Mouse (Mus musculus) stomach, embryonic 15.5 days (tissue): ENCODE results near the gene Taf5. TPM values are rescaled to one million over a fixed set of nuclear protein-coding genes. Genes with fewer than 3 reads are reported as not detected.

Experiments
- ATAC-seq: fragments of 200-750 bp; cut with Nextera tagmentation; 2 replicates; pipeline ENCODE4 v1.8.0; 2017; ENCODE audit warnings: low read depth, moderate number of reproducible peaks, moderate TSS enrichment; ENCODE audit not compliant: insufficient read depth, low FRiP score
- H3K27ac ChIP-seq: fragments of 300-500 bp; sonication (generic); 2 replicates; pipeline ENCODE4 v1.5.1; 2015; ENCODE audit warnings: mild to moderate bottlenecking, inconsistent platforms
- H3K27me3 ChIP-seq: fragments of 300-500 bp; sonication (generic); replicated peaks from 2 replicates; pipeline ENCODE4 v1.6.1; 2015; ENCODE audit warnings: inconsistent platforms
- H3K36me3 ChIP-seq: fragments of 300-500 bp; sonication (generic); 2 replicates; pipeline ENCODE4 v1.6.1; 2015; ENCODE audit warnings: inconsistent platforms
- H3K4me1 ChIP-seq: fragments of 300-500 bp; sonication (generic); 2 replicates; pipeline ENCODE4 v1.6.1; 2015; ENCODE audit warnings: inconsistent platforms
- H3K4me2 ChIP-seq: fragments of 300-500 bp; sonication (generic); 2 replicates; pipeline ENCODE4 v1.6.1; 2015; ENCODE audit warnings: mild to moderate bottlenecking, inconsistent platforms
- H3K4me3 ChIP-seq: fragments of 300-500 bp; sonication (generic); replicated peaks from 2 replicates; pipeline ENCODE4 v1.5.1; 2015; ENCODE audit warnings: inconsistent platforms
- H3K9ac ChIP-seq: fragments of 300-500 bp; sonication (generic); 2 replicates; pipeline ENCODE4 v1.6.1; 2015; ENCODE audit warnings: inconsistent platforms
- H3K9me3 ChIP-seq: fragments of 300-500 bp; sonication (generic); 2 replicates; pipeline ENCODE4 v1.6.1; 2016; ENCODE audit warnings: inconsistent platforms
- WGBS: fragments of 180-500 bp; shearing (Covaris S2); methylation state at CpG from one replicate; pipeline ENCODE4 v1.1.7; 2015; 5-methylcytosine and 5-hydroxymethylcytosine counted together
- polyA plus RNA-seq: library from polyadenylated mRNA; unstranded; fragments of >200 nt; fragmentation: Nextera tagmentation; extraction: Ambion mirVana; gene quantifications from 2 replicates; pipeline ENCODE4 v1.2.1, GENCODE M21; 2015

The Taf5 gene
- polyA plus RNA-seq, result 4.5 and 5.1 TPM in 2 replicates

DNA sequence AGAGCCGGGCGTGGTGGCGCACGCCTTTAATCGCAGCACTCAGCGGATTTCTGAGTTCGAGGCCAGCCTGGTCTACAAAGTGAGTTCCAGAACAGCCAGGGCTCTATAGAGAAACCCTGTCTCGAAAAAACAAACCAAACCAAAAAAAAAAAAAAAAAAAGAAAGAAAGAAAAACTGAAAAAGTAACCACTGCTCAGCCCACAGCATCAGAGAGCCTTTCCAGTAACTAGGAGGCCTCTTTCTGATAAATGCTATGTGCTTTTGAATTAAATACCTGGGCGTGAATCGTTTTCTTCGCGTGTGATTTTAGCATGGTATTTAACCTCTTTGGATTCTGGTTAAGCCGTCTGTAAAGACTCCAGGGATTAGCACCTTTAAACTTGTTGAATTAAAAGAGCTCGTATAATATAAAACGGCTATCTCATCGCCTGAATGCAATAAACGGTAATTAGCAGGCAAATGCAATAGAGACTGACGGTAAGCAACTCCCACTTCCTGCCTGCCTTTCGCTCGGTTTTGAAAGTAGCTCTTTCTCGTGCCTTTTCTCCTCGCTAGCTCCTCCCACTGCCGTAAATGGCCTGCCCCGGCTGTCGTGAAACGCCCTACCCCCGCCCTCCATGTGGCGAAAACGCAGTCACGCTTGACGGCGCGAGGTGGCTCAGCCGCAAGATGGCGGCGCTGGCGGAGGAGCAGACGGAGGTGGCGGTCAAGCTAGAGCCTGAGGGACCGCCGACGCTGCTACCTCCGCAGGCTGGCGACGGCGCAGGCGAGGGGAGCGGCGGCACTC lies at the start of gene Taf5:
Gene Taf5, plus strand, starts transcription at position 651 of the 787 bp plus-strand sequence.
- peak; percentile 74; the same call in 1 of the 2 replicates for ATAC-seq
- Histone ChIP-seq H3K4me2 (peak within 1 kb of the TSS; percentile 59), H3K4me1 (peaks cover 6% of the 10 kb centered on the region; the same call in 1 of the 2 replicates), H3K27me3 (no peaks in the 10 kb centered on the region), H3K9me3 (no peaks in the 10 kb centered on the region), H3K9ac (peak within 1 kb of the TSS; percentile 92), H3K27ac (peak within 1 kb of the TSS; percentile 87), H3K36me3 (peaks cover 2% of the 10 kb centered on the region; the same call in 1 of the 2 replicates), H3K4me3 (peak within 1 kb of the TSS; percentile 93)
- 9% methylated on average over 49 of the region's 49 CpGs for WGBS

- WGBS, result 4% methylated on average over 3 of the region's 3 CpGs
- ATAC-seq, result no peak
Measured at GRCm38 (mm10) chr19:47017831-47018230, 49.7 kb upstream of the Taf5 start.

DNA sequence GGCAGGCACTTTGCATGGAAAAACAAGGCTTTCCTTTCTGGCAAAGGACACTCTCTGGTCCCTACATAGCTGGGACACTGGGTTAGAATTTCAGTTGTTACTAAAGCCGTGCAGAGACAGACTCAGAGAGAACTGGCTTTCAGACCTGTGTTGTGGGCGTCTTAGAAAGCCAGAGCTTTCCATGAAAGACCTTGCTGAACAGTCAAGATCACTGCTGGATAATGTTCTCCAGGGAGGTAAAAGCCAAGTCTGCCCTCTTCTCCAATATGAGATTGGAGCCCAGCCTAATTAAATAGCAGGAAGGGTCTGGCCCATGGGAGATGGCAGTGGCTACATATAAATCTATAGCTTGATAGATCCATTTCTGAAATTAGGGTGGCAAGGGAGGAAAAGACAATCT lies 49.2 kb upstream of the Taf5 start:
- H3K36me3 ChIP-seq, result no peaks in the 10 kb centered on the region
- peaks cover 46% of the 10 kb centered on the region for H3K27me3 ChIP-seq
- WGBS, result 48% methylated on average over 2 of the region's 2 CpGs
- no peak overlapping the region for H3K27ac ChIP-seq
- H3K4me2 ChIP-seq, result no peak overlapping the region
- no peaks in the 10 kb centered on the region for H3K9me3 ChIP-seq
- no peak overlapping the region for H3K4me3 ChIP-seq
- peaks cover 19% of the 10 kb centered on the region for H3K4me1 ChIP-seq
- H3K9ac ChIP-seq, result no peak overlapping the region
- ATAC-seq, result no peak

More at GRCm38 (mm10) chr19:47017831-47018230, 49.7 kb upstream of the Taf5 start:
- H3K36me3 ChIP-seq, result no peaks in the 10 kb centered on the region
- no peak overlapping the region for H3K4me3 ChIP-seq
- peaks cover 19% of the 10 kb centered on the region for H3K4me1 ChIP-seq
- H3K4me2 ChIP-seq, result no peak overlapping the region
- no peak overlapping the region for H3K9ac ChIP-seq
- H3K27ac ChIP-seq, result no peak overlapping the region
- H3K9me3 ChIP-seq, result no peaks in the 10 kb centered on the region
- peaks cover 51% of the 10 kb centered on the region for H3K27me3 ChIP-seq

DNA sequence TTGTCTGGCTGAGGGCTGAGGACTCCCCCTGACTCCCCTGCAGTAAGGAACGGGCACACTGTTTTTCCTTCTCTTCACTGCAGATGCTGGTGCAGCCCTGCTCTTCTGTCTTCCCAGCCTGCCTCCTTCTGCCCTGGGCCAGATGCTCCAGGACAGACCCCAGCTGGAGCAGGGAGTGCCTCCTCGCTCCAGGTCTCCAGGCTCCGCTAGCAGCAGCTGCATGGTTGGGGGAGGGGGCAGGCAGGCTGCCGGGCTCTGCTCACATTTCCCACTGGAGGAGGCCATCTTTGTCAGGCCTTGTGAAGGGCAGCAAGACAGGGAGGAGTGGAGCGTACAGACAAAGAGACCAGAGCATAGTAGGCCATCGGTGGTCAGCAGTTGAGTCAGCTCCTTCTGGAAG lies 48.2 kb upstream of the Taf5 start:
- Histone ChIP-seq H3K4me3 (no peak overlapping the region), H3K9me3 (no peaks in the 10 kb centered on the region), H3K27me3 (peaks cover 36% of the 10 kb centered on the region), H3K4me1 (peaks cover 15% of the 10 kb centered on the region), H3K27ac (no peak overlapping the region), H3K9ac (no peak overlapping the region), H3K36me3 (no peaks in the 10 kb centered on the region), H3K4me2 (no peak overlapping the region)
- ATAC-seq, result no peak
- 24% methylated on average over 6 of the region's 6 CpGs for WGBS

- Histone ChIP-seq H3K9ac (no peak overlapping the region), H3K27ac (no peak overlapping the region), H3K36me3 (no peaks in the 10 kb centered on the region), H3K4me1 (no peaks in the 10 kb centered on the region), H3K9me3 (no peaks in the 10 kb centered on the region), H3K4me2 (no peak overlapping the region), H3K27me3 (peaks cover 12% of the 10 kb centered on the region), H3K4me3 (no peak overlapping the region)
- 82% methylated on average over 4 of the region's 4 CpGs for WGBS
- no peak for ATAC-seq
Measured at GRCm38 (mm10) chr19:47022709-47023108, 44.8 kb upstream of the Taf5 start.

DNA sequence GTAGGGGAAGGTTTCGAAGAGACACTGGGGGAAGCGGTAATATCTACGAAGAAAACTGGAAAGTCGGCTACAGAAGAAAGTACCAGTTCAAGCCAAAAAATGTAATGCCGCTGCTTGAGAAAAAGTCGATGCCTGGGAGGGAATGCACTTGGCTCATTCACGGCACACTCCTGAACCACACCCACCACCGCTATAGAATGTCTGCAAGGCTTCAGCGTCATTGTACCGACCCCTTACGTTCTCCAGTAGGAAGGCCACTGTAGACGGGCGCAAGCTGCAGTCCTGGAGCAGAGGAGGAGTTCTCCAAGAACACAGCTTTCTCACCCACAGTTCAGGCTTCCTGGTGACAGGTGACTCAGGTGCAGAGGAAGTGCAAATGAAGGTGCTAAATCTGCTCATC lies 44.0 kb upstream of the Taf5 start:
- H3K27me3 ChIP-seq, result peaks cover 4% of the 10 kb centered on the region; the same call in 1 of the 2 replicates
- H3K27ac ChIP-seq, result no peak overlapping the region
- H3K36me3 ChIP-seq, result no peaks in the 10 kb centered on the region
- no peak overlapping the region for H3K4me2 ChIP-seq
- ATAC-seq, result no peak
- 78% methylated on average over 13 of the region's 13 CpGs for WGBS
- no peak overlapping the region for H3K4me3 ChIP-seq
- no peaks in the 10 kb centered on the region for H3K9me3 ChIP-seq
- H3K4me1 ChIP-seq, result no peaks in the 10 kb centered on the region
- no peak overlapping the region for H3K9ac ChIP-seq

GRCm38 (mm10) chr19:47024954-47025353 lies 42.6 kb upstream of the Taf5 start:
- Histone ChIP-seq H3K36me3 (no peaks in the 10 kb centered on the region), H3K4me3 (no peak overlapping the region), H3K4me1 (no peaks in the 10 kb centered on the region), H3K9me3 (no peaks in the 10 kb centered on the region), H3K27me3 (no peaks in the 10 kb centered on the region), H3K9ac (no peak overlapping the region), H3K27ac (no peak overlapping the region), H3K4me2 (no peak overlapping the region)
- ATAC-seq, result no peak
- WGBS, result 52% methylated on average over 10 of the region's 10 CpGs

DNA sequence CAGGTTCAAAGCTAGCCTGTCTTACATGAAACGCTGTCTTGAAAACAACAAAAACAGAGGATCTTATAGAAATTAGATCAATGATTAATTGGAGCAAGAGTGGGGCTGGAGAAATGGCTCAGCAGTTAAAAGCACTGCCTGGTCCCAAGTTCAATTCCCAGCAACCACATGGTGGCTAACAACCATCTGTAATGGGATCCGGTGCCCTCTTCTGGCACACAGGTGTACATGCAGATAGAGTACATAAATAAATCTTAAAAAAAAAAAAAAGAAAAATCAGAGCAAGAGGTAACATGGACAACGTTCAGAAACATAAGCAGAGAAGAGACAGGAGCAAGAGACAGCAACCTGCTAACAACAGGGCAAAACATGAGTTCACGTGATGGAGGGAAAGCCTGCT lies 41.0 kb upstream of the Taf5 start:
- Histone ChIP-seq H3K9ac (no peak overlapping the region), H3K36me3 (no peaks in the 10 kb centered on the region), H3K4me2 (no peak overlapping the region), H3K9me3 (no peaks in the 10 kb centered on the region), H3K4me3 (no peak overlapping the region), H3K27me3 (no peaks in the 10 kb centered on the region), H3K27ac (no peak overlapping the region), H3K4me1 (no peaks in the 10 kb centered on the region)
- 82% methylated on average over 4 of the region's 4 CpGs for WGBS
- ATAC-seq, result no peak

DNA sequence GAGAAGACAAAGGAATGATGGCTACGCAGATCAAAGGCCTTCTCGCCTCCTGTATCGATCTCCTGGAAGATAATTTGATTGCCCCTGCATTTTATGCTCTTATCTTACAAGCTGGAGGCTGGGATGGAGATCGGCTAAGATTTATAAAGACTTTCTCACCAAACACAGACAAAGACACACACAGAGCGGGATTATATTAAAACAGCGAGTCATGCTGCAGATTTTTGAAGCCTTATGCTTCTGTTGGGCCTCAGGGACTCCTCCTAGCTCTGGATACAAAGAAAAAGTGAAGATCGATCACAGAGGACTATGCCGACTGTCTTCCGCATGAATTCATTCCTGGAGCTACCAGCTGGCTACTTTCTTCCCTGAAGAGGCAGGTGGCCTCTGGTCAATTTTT lies 37.8 kb upstream of the Taf5 start:
- Histone ChIP-seq H3K4me1 (no peaks in the 10 kb centered on the region), H3K9ac (no peak overlapping the region), H3K4me3 (no peak overlapping the region), H3K4me2 (no peak overlapping the region), H3K27ac (no peak overlapping the region), H3K9me3 (no peaks in the 10 kb centered on the region), H3K27me3 (no peaks in the 10 kb centered on the region), H3K36me3 (0 out of 2 replicates have a peak, but pooled peaks cover 7% of the 10 kb centered on the region)
- 79% methylated on average over 9 of the region's 9 CpGs for WGBS
- ATAC-seq, result no peak

DNA sequence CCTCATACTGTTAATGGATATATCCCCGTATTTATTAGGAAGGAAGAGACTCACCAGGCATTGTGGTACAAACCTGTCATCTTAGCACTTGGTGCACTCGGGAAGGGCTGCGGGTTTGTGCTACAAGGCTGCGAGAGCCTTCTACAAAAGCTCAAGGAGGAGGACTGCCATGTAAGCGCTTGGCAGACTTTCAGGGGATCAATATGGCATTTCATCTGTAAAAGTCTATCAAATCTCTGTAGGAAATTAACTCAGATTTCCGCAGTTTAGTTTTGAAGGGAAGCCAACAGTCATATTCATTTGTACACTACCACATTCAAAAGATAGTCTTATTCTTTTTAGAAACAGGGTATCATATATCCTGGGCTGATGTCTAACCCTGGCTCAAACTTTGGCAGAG lies 35.8 kb upstream of the Taf5 start:
- 84% methylated on average over 6 of the region's 6 CpGs for WGBS
- Histone ChIP-seq H3K4me1 (no peaks in the 10 kb centered on the region), H3K4me3 (no peak overlapping the region), H3K27ac (no peak overlapping the region), H3K4me2 (no peak overlapping the region), H3K9ac (no peak overlapping the region), H3K36me3 (0 out of 2 replicates have a peak, but pooled peaks cover 7% of the 10 kb centered on the region), H3K9me3 (no peaks in the 10 kb centered on the region), H3K27me3 (no peaks in the 10 kb centered on the region)
- no peak for ATAC-seq

GRCm38 (mm10) chr19:47034916-47035315 lies 32.6 kb upstream of the Taf5 start:
- Histone ChIP-seq H3K27me3 (no peaks in the 10 kb centered on the region), H3K4me3 (no peak overlapping the region), H3K4me1 (no peaks in the 10 kb centered on the region), H3K27ac (no peak overlapping the region), H3K9me3 (no peaks in the 10 kb centered on the region), H3K9ac (no peak overlapping the region), H3K4me2 (no peak overlapping the region), H3K36me3 (peaks cover 10% of the 10 kb centered on the region; the same call in 1 of the 2 replicates)
- no peak for ATAC-seq
- WGBS, result 78% methylated on average over 4 of the region's 4 CpGs

GRCm38 (mm10) chr19:47036596-47036995 lies 30.9 kb upstream of the Taf5 start:
- Histone ChIP-seq H3K4me1 (no peaks in the 10 kb centered on the region), H3K36me3 (peaks cover 12% of the 10 kb centered on the region; the same call in 1 of the 2 replicates)
- 82% methylated on average over 3 of the region's 3 CpGs for WGBS

More at GRCm38 (mm10) chr19:47036596-47036995, 30.9 kb upstream of the Taf5 start:
- H3K4me2 ChIP-seq, result no peak overlapping the region
- no peaks in the 10 kb centered on the region for H3K9me3 ChIP-seq
- H3K27me3 ChIP-seq, result no peaks in the 10 kb centered on the region
- H3K9ac ChIP-seq, result no peak overlapping the region
- H3K27ac ChIP-seq, result no peak overlapping the region
- ATAC-seq, result no peak
- no peak overlapping the region for H3K4me3 ChIP-seq
